Mouse (Mus musculus) ES-E14 (cell line): Measurements from ENCODE around the gene Mfsd2a. TPM values are rescaled to one million over a fixed set of nuclear protein-coding genes. Genes with fewer than 3 reads are reported as not detected.

Experiments
- DNase-seq: peaks from one replicate; pipeline ENCODE4 v3.0.0-alpha.2; 2013; ENCODE audit warnings: low read depth, low spot score
- H3K27ac ChIP-seq: 2 replicates; pipeline ENCODE4 v1.5.1; 2012; ENCODE audit warnings: low read depth, mild to moderate bottlenecking, low read length, moderate library complexity, mixed read lengths; ENCODE audit not compliant: poor library complexity, insufficient read depth, severe bottlenecking
- H3K36me3 ChIP-seq: 2 replicates; pipeline ENCODE4 v1.6.1; 2012; ENCODE audit warnings: mild to moderate bottlenecking, low read length, moderate library complexity, mixed read lengths; ENCODE audit not compliant: control insufficient read depth, poor library complexity, insufficient read depth, severe bottlenecking
- H3K4me1 ChIP-seq, 2 experiments: fragments of 150-350 bp in 1 of 2; sonication (generic) in 1 of 2; 2 replicates each; pipeline ENCODE4 v1.6.1; 2012; ENCODE audit warnings: low read length in 2 of 2, mild to moderate bottlenecking in 1 of 2, mixed read lengths in 1 of 2; ENCODE audit not compliant: control insufficient read depth in 2 of 2, insufficient read depth in 2 of 2, poor library complexity in 1 of 2
- H3K4me3 ChIP-seq, 2 experiments: fragments of 150-350 bp in 1 of 2; sonication (generic) in 1 of 2; 2 replicates each; pipeline ENCODE4 v1.5.1; 2012; ENCODE audit warnings: low read length in 2 of 2, low read depth in 1 of 2, mild to moderate bottlenecking in 1 of 2, mixed read lengths in 1 of 2; ENCODE audit not compliant: insufficient read depth in 1 of 2, poor library complexity in 1 of 2, severe bottlenecking in 1 of 2
- H3K9ac ChIP-seq: 2 replicates; pipeline ENCODE4 v1.6.1; 2012; ENCODE audit warnings: low read depth, mild to moderate bottlenecking, low read length, mixed read lengths; ENCODE audit not compliant: poor library complexity, insufficient read depth, severe bottlenecking
- H3K9me3 ChIP-seq: fragments of 150-350 bp; sonication (generic); 2 replicates; pipeline ENCODE4 v1.6.1; 2012; ENCODE audit warnings: low read depth, mild to moderate bottlenecking, low read length; ENCODE audit not compliant: control insufficient read depth, insufficient read depth
- CHD2 ChIP-seq: IDR thresholded peaks from 2 replicates; pipeline ENCODE4 v1.6.1; 2014; ENCODE audit warnings: mild to moderate bottlenecking, low read depth, low read length, inconsistent platforms
- HCFC1 ChIP-seq: IDR thresholded peaks from 2 replicates; pipeline ENCODE4 v1.6.1; 2012; ENCODE audit warnings: low read length, inconsistent platforms, borderline replicate concordance; ENCODE audit not compliant: insufficient read depth
- MAFK ChIP-seq: IDR thresholded peaks from 2 replicates; pipeline ENCODE4 v1.6.1; 2014; ENCODE audit warnings: mild to moderate bottlenecking, low read depth, low read length, inconsistent platforms; ENCODE audit not compliant: insufficient read depth
- ZC3H11A ChIP-seq: IDR thresholded peaks from 2 replicates; pipeline ENCODE4 v1.6.1; 2012; ENCODE audit warnings: low read depth, mild to moderate bottlenecking, inconsistent platforms, low read length, borderline replicate concordance
- ZNF384 ChIP-seq: IDR thresholded peaks from 2 replicates; pipeline ENCODE4 v1.6.1; 2012; ENCODE audit warnings: low read depth, low read length, inconsistent platforms
- in situ Hi-C, 2 experiments: fragments of 600-800 bp; cut with MboI; formaldehyde crosslinking; loops; one replicate each; pipeline ENCODE4 v1.15.1; 2025; ENCODE audit warnings: low sequenced_read_pairs in 2 of 2, inconsistent platforms in 1 of 2; ENCODE audit not compliant: unreplicated experiment in 2 of 2
- total RNA-seq: library from RNA; depleted of rRNA; stranded (reverse); fragments of 300-350 nt; gene quantifications from 2 replicates; pipeline ENCODE4 v1.2.3, GENCODE M21; 2012

Mfsd2a gene
- total RNA-seq, 1 experiment: 4.3 TPM

DNA sequence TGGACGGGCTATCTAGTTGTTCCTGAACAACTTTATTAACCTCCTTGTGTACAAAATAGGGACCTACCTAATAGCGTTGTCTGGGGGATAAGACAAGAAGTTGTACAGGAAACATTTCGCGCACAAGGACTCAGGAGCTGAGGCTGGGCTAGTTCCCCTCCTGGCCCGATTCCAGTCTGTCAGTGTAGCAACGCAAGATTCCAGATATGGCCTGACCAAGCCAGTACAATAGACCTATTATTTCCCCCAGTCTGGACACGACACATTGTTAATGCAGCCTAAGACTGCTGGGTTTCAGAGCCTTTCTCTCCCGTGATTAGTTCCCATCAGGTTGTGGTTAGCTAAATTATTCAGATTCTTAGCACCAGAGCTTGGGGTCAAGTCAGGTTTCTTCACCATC lies 1.8 kb upstream of the Mfsd2a start:
- Histone ChIP-seq H3K4me3 (no peak overlapping the region), H3K4me1 (peaks cover 0 to 2% of the 10 kb centered on the region in 2 experiments; a peak in 1 of 4 replicates), H3K9ac (no peak overlapping the region), H3K27ac (no peak overlapping the region), H3K36me3 (no peaks in the 10 kb centered on the region), H3K9me3 (no peaks in the 10 kb centered on the region)
- TF ChIP-seq ZNF384: no peak
- TF ChIP-seq HCFC1: no peak
- no peak for TF ChIP-seq CHD2
- TF ChIP-seq MAFK: no peak
- TF ChIP-seq ZC3H11A: no peak
- no peak for DNase-seq
- in situ Hi-C loops: no loop called here

GRCm38 (mm10) chr4:122961589-122961988 lies 601 bp upstream of the Mfsd2a start:
- Histone ChIP-seq H3K4me1 (peaks cover 0 to 2% of the 10 kb centered on the region in 2 experiments; a peak in 1 of 4 replicates), H3K36me3 (no peaks in the 10 kb centered on the region), H3K4me3 (peak overlapping the region in 1 of 2 experiments; percentile 56; a peak in 2 of 4 replicates), H3K9ac (no peak overlapping the region), H3K27ac (no peak overlapping the region), H3K9me3 (no peaks in the 10 kb centered on the region)
- in situ Hi-C loops: no loop called here
- no peak for DNase-seq
- TF ChIP-seq MAFK: no peak

- TF ChIP-seq CHD2: no peak
- no peak for TF ChIP-seq HCFC1
- TF ChIP-seq MAFK: no peak
- no peak for TF ChIP-seq ZNF384
- TF ChIP-seq ZC3H11A: no peak
- Histone ChIP-seq H3K9ac (peak overlapping the region; percentile 54), H3K4me1 (peaks cover 0 to 6% of the 10 kb centered on the region in 2 experiments; a peak in 3 of 4 replicates), H3K27ac (no peak overlapping the region), H3K9me3 (no peaks in the 10 kb centered on the region), H3K36me3 (no peaks in the 10 kb centered on the region), H3K4me3 (peak overlapping the region; percentile 56 to 68)
- DNase-seq: no peak
- in situ Hi-C loops: no loop called here
Measured at GRCm38 (mm10) chr4:122960321-122961099, 478 bp downstream of the Mfsd2a start.

DNA sequence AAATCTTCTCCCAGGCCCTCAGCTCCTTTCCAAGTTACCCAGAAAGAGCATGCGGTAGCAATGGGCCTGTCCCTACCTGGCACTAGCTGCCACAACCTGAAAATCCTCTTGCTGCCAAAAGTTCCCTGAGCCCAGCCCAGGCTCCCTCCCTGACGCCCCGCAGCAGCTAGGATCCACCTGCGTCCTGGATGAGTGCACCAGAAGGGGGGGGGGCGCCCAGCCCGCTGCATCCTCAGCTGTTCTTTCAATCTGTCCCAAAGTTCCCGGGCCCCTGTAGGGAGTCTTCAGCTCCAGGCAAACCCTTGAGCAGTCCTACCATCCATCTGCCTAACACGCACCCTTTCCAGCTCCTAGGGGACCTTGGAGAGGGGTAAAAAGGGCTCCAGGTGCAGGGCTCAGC lies 1.2 kb downstream of the Mfsd2a start:
- Histone ChIP-seq H3K4me3 (no peak overlapping the region), H3K4me1 (peaks cover 0 to 11% of the 10 kb centered on the region in 2 experiments; a peak in 3 of 4 replicates)
- no peak for DNase-seq

More for the DNA sequence above, 1.2 kb downstream of the Mfsd2a start:
- no peak overlapping the region for H3K27ac ChIP-seq
- H3K9ac ChIP-seq: no peak overlapping the region
- no peaks in the 10 kb centered on the region for H3K36me3 ChIP-seq
- in situ Hi-C loops: no loop called here
- TF ChIP-seq CHD2 (no peak), ZC3H11A (no peak), HCFC1 (no peak), MAFK (no peak), ZNF384 (no peak)
- H3K9me3 ChIP-seq: no peaks in the 10 kb centered on the region
